Mouse (Mus musculus): ENCODE data around the gene Sppl3. TPM values are rescaled to one million over a fixed set of nuclear protein-coding genes. Genes with fewer than 3 reads are reported as not detected.
A peak's percentile ranks its signal among the peaks of the same experiment; 100 is the strongest.

The Sppl3 gene
- total RNA-seq, 2 experiments from 2014 or later, result 51.9 to 56.5 TPM

GRCm38 (mm10) chr5:115031576-115031975 lies 20.6 kb downstream of the Sppl3 start:
- intact Hi-C loops (cut with DNase I), result loop anchor here (5.0 kb wide), 1 partner anchor 46 kb away; no protein-coding TSS in a partner anchor
- no peak for DNase-seq

GRCm38 (mm10) chr5:115032620-115033019 lies 21.7 kb downstream of the Sppl3 start:
- no peak for DNase-seq
- intact Hi-C loops (cut with DNase I), result loop anchor here (5.0 kb wide), 1 partner anchor 45 kb away; no protein-coding TSS in a partner anchor

GRCm38 (mm10) chr5:115035217-115035616 lies 24.3 kb downstream of the Sppl3 start:
- intact Hi-C loops (cut with DNase I), result no loop called here
- DNase-seq, result no peak

GRCm38 (mm10) chr5:115037099-115037498 lies 26.2 kb downstream of the Sppl3 start:
- intact Hi-C loops (cut with DNase I), result no loop called here
- DNase-seq, result no peak

- intact Hi-C loops (cut with DNase I), result no loop called here
- peak; percentile 77 to 78 for DNase-seq
Measured at GRCm38 (mm10) chr5:115040756-115041155, 29.8 kb downstream of the Sppl3 start.

- intact Hi-C loops (cut with DNase I), result no loop called here
- no peak for DNase-seq
Measured at GRCm38 (mm10) chr5:115043626-115044025, 32.7 kb downstream of the Sppl3 start.

GRCm38 (mm10) chr5:115045146-115045677 lies 34.3 kb downstream of the Sppl3 start:
- no peak for DNase-seq
- intact Hi-C loops (cut with DNase I), result no loop called here

GRCm38 (mm10) chr5:115049692-115050091 lies 38.8 kb downstream of the Sppl3 start:
- intact Hi-C loops (cut with DNase I), result no loop called here

GRCm38 (mm10) chr5:115050776-115051175 lies 39.8 kb downstream of the Sppl3 start:
- no peak for DNase-seq
- intact Hi-C loops (cut with DNase I), result no loop called here

More at GRCm38 (mm10) chr5:115049692-115050091, 38.8 kb downstream of the Sppl3 start:
- DNase-seq, result no peak

- intact Hi-C loops (cut with DNase I), result no loop called here
- no peak for DNase-seq
Measured at GRCm38 (mm10) chr5:115052546-115052945, 41.6 kb downstream of the Sppl3 start.

GRCm38 (mm10) chr5:115053791-115054396 lies 43.0 kb downstream of the Sppl3 start:
- DNase-seq, result no peak
- intact Hi-C loops (cut with DNase I), result no loop called here

- DNase-seq, result no peak
- intact Hi-C loops (cut with DNase I), result no loop called here
Measured at GRCm38 (mm10) chr5:115055418-115055817, 44.5 kb downstream of the Sppl3 start.

- intact Hi-C loops (cut with DNase I), result no loop called here
- no peak for DNase-seq
Measured at GRCm38 (mm10) chr5:115057153-115057552, 46.2 kb downstream of the Sppl3 start.

- intact Hi-C loops (cut with DNase I), result no loop called here
- DNase-seq, result no peak
Measured at GRCm38 (mm10) chr5:115058584-115059297, 47.8 kb downstream of the Sppl3 start.

GRCm38 (mm10) chr5:115060067-115060695 lies 49.2 kb downstream of the Sppl3 start:
- no peak for DNase-seq
- intact Hi-C loops (cut with DNase I), result no loop called here

GRCm38 (mm10) chr5:115060977-115061376 lies 50.0 kb downstream of the Sppl3 start:
- DNase-seq, result no peak
- intact Hi-C loops (cut with DNase I), result no loop called here

- no peak for DNase-seq
- intact Hi-C loops (cut with DNase I), result no loop called here
Measured at GRCm38 (mm10) chr5:115062566-115062965, 51.6 kb downstream of the Sppl3 start.

GRCm38 (mm10) chr5:115063391-115063790 lies 52.5 kb downstream of the Sppl3 start:
- no peak for DNase-seq
- intact Hi-C loops (cut with DNase I), result no loop called here

GRCm38 (mm10) chr5:115066245-115066644 lies 55.3 kb downstream of the Sppl3 start:
- intact Hi-C loops (cut with DNase I), result no loop called here
- no peak for DNase-seq

GRCm38 (mm10) chr5:115068671-115069421 lies 57.9 kb downstream of the Sppl3 start:
- intact Hi-C loops (cut with DNase I), result no loop called here
- DNase-seq, result no peak

GRCm38 (mm10) chr5:115069611-115070010 lies 58.7 kb downstream of the Sppl3 start:
- intact Hi-C loops (cut with DNase I), result no loop called here

More at GRCm38 (mm10) chr5:115069611-115070010, 58.7 kb downstream of the Sppl3 start:
- no peak for DNase-seq
